Mouse (Mus musculus) layer of hippocampus, adult 2 months (tissue): ENCODE data around the gene Ttc4. TPM values are rescaled to one million over a fixed set of nuclear protein-coding genes. Genes with fewer than 3 reads are reported as not detected.

ENCODE experiments used
- DNase-seq, 2 experiments: peaks; one replicate each; pipeline ENCODE4 v3.0.0; 2022; ENCODE audit warnings: low spot score in 2 of 2
- H3K27ac ChIP-seq: fragments of 200-600 bp; 2 replicates; pipeline ENCODE4 v1.8.1; 2022
- H3K4me3 ChIP-seq: fragments of 200-600 bp; 2 replicates; pipeline ENCODE4 v1.8.1; 2022; ENCODE audit warnings: mild to moderate bottlenecking
- CTCF ChIP-seq: fragments of 200-600 bp; conservative IDR thresholded peaks from 2 replicates; pipeline ENCODE4 v1.8.1; 2022; ENCODE audit warnings: antibody characterized with exemption, mild to moderate bottlenecking, moderate library complexity
- total RNA-seq, 2 experiments: library from RNA; stranded (reverse); gene quantifications; 2 replicates each; pipeline ENCODE4 v1.2.3; 2021

Gene Ttc4
- total RNA-seq, 2 experiments from 2014 or later: 50.4 to 52.7 TPM

DNA sequence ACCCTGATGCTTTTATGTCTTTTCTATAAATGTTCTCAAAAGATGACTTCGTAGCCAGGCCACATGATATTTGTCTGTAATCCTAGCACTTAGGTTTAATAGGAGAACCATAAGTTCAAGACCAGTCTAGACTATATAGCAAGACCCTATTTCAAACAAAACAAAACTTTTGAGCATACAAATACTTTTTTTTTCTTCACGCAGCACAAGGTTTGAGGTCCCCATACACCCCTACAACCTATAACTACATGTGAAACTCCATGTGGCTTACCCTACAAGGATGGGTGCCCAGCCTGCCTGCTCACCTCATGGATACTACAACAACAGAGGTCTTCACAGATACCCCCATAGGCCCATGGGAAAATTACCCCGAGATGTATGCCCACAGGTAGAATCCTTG is 408 bp upstream of the Ttc4 start:
- TF ChIP-seq CTCF: no peak
- peak overlapping the region; percentile 95 for H3K4me3 ChIP-seq
- no peak overlapping the region for H3K27ac ChIP-seq
- no peak for DNase-seq

DNA sequence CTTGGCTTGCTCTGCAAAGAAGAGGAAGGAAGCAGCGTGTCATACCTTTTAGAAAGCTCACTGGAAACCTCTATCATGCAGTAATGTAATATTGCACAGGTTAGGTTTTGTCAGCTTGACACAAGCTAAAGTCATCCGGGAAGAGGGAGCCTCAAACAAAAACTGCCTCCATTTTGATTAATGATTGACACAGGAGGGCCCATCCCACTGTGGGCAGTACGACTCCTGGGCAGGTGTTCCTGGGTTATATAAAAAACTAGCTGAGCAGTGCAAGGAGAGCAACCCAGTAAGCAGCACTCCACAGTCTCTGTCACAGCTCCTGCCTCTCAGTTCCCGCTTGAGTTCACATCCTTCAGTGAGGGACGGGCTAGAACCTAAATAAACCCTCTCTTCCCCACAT is 2.0 kb downstream of the Ttc4 start:
- TF ChIP-seq CTCF: no peak
- H3K27ac ChIP-seq: no peak overlapping the region
- no peak overlapping the region for H3K4me3 ChIP-seq
- DNase-seq: no peak

DNA sequence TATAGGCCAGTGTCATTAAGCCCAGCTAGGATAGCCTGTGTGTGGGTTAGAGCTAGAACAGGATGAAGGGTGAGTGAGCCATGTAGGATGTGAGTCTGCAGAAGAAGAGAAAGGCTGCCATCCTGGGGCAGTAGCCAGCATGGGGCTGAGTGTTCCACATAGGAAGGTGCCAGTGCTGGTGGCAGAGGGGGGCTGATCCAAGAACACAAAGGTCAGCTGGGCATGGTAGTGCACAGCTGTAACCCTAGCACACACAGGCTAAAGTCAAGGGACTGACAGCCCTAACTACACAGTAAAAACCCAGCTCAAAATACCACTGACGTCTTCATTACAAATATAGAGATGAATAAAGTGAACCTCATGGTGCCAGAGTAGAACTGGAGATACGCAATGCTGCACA is 12.2 kb downstream of the Ttc4 start:
- TF ChIP-seq CTCF: no peak
- Histone ChIP-seq H3K27ac (peak overlapping the region; percentile 84; the same call in 1 of the 2 replicates), H3K4me3 (no peak overlapping the region)
- no peak for DNase-seq

DNA sequence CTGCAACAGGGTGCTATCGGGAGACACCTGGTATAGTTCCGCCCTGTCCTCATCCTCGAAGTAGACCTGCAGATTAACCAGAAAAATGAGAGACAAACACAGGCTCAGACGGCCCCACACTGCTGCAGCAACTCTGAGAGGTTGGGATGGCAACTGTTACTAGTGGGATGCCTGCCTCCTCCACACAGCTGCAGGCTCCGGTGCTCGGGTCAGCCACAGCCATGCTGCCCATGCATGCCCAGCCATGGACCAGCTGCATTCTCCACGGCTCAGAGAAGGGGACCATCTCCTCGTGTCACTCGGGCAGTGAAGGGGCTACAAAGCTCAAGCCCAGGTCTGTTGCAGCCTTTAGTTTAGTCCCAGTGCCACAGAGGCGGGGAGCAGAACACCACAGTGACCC is 13.1 kb downstream of the Ttc4 start:
- TF ChIP-seq CTCF: no peak
- H3K27ac ChIP-seq: peak overlapping the region; percentile 84
- H3K4me3 ChIP-seq: no peak overlapping the region
- no peak for DNase-seq

DNA sequence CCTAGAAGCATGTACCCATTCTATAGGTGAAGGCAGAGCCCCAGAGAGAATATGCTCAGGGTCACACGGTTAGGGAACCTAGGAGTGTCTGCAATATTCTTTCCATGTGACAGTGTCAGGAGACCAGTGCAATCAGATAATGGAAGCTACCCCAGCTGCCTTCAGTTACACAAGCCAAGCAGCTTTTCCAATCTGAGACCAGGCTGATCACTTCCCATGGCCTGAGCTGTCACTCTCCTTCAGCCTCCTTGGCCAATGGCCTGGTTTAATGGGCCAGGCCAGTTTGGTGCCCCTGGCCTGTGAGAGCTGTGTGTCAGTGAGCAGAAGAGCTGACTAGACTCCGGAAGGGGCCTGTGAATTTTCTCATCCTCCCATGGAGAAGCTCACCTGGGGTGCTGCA is 13.5 kb downstream of the Ttc4 start:
- peak overlapping the region; percentile 84 for H3K27ac ChIP-seq
- no peak for TF ChIP-seq CTCF
- H3K4me3 ChIP-seq: no peak overlapping the region
- no peak for DNase-seq

DNA sequence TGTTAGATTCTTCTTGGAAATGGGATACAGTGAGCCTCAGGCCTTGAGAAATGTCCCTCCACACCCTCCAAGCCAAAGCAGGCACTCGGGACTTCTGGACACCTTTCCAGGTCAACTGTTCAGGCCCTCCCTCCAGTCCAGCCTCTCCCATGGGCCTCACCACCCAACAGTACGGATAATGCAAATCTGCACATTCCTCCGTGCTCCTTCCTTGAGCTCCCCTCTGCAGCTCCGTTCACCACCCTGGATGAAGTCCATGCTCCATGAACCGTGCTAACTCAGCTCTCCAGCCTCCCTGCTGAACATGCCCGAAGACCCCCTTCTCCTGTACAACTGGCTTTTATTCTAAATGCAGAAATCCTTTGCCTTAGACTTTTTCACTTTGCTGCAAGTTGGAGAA is 14.0 kb downstream of the Ttc4 start:
- H3K27ac ChIP-seq: peak overlapping the region; percentile 84
- DNase-seq: no peak
- TF ChIP-seq CTCF: no peak
- no peak overlapping the region for H3K4me3 ChIP-seq

DNA sequence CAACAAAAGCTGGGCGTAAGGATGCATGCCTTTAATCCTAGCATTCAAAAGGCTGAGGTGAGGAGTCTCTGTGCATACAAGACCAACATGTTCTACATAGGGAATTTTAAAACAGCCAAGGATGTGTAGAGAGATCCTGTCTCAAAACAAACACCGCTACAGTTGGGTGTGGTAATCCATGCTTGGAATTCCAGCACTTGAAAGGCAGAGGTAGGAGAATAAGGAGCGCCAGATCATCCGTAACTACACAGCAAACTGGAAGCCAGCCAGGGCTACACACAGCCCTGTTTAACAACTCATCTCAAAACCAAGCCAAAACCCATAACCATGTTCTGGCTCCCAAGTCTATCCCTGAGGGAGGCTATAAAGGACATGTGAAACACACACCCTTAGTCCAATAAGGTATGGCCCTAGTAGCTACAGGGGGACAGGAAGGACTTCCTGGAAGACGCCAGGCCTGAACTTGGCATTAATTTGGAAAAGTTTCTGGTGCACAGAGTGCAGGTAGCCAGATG is 14.7 kb downstream of the Ttc4 start:
- no peak for TF ChIP-seq CTCF

DNA sequence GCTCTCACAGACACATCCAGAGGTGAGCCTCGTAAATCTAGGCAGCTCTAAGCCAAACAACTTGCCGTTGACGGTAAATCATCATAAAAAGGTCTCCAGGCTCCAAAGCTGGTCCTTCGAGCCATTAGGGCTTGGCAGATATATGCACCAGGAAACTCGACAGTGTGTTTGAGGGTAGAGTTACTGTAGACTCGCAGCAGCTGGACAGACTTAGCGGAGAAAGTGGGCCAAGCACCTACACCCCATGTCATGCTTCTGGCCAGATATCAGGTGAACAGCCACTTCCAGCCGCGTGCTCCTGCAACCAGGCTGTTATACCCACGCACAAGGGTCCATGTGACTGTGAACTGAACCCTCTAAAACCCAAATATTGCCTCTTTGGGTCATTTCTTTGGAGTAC is 23.1 kb downstream of the Ttc4 start:
- DNase-seq: no peak
- TF ChIP-seq CTCF: no peak
- Histone ChIP-seq H3K27ac (no peak overlapping the region), H3K4me3 (no peak overlapping the region)

More for the DNA sequence above, 14.7 kb downstream of the Ttc4 start:
- DNase-seq: no peak
- no peak overlapping the region for H3K27ac ChIP-seq
- no peak overlapping the region for H3K4me3 ChIP-seq

DNA sequence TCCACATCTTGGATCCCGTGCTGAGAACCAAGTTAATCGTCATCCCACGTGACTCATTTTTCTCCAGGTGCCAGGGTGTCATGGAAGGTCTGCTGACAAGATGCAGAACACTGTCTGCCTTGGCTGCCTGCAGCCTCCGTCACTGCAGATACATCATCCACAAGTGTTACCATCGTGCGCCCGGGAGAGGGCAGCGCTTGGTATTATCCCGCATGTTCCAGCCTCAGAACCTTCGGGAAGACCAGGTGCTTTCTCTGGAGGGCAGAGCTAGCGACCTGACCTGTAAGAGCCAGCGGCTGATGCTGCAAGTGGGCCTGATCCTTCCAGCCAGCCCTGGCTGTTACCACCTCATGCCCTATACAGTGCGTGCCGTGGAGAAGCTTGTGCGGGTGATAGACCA is 25.7 kb downstream of the Ttc4 start:
- H3K4me3 ChIP-seq: no peak overlapping the region
- TF ChIP-seq CTCF: no peak
- no peak for DNase-seq
- H3K27ac ChIP-seq: no peak overlapping the region

DNA sequence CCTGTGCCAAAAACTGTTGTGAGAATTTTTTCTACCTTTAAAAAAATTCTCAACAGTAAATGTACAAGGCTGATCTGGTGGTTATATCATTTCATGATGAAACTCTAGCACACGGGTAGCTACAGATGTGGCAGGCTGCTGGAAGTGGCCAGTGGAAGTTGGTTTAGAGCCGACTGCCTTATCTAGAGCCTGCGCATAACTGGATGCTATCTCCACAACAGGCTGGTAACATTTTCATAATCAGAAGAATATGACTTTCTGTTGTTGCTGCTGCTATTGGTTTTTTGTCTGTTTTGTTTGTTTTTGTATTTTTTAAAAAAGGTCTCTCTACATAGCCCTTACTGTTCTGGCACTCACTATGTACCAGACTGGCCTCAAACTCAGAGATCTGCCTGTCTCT is 26.2 kb downstream of the Ttc4 start:
- DNase-seq: no peak
- no peak overlapping the region for H3K4me3 ChIP-seq
- H3K27ac ChIP-seq: no peak overlapping the region
- no peak for TF ChIP-seq CTCF

DNA sequence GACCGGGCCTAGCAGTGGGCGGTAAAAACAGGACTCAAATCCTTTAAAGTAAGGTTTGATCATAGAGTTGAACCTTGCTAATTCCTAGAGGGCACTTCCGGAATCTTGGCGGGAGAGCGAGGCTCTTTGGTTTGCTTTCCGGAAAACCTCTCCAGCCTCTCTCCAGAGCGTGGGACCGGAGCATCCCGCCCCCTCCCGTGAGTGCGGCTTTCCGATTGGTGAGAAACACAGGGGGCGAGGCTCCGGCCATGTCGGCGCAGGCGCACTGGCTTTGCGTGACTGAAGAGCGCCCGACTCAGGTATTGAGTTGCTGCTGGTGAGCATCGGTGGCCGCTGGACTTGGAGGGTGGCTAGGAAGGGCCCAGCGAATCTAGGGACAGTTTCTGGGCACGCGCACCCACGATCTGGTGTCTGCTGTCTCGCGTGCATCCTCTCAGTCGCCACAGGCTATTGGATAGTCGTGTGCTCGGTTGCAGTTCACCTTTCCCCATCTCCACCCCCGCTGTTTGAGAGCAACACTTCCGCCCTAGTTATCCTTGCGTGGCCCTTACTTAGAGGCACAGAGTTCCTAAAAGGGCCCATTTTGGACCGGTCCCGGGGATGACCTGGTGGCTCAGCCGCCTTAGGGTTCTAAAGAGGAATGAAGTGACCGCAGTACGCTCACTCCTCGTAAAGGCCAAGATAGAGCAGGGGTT is 27.8 kb downstream of the Ttc4 start, which contains the start of gene Pars2:
Gene Pars2 (plus strand): TSS at position 237 of the 695 bp plus-strand sequence.
- no peak for TF ChIP-seq CTCF
- Histone ChIP-seq H3K4me3 (peak within 1 kb of the TSS; percentile 70), H3K27ac (peak within 1 kb of the TSS; percentile 90)
- peak; percentile 98 for DNase-seq

DNA sequence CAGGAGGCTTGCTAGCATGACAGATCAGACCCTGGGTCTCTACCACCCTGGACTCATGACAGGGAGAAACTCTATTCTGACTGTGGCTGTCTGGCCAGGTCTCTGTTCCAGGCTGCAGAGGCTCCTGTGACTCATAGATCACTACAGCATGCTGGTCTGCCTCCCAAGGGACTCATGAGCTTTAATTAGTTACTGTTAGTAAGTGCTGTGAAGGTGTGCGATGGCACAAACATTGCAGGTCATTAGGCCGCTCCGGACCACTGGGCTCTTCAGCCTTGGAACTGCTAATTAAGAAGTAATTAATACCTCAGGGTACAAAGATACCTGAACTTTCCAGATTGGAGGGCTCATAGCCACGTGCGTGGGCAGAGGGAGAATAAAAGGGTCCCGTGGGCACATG is 31.6 kb downstream of the Ttc4 start:
- no peak for TF ChIP-seq CTCF
- no peak for DNase-seq
- no peak overlapping the region for H3K27ac ChIP-seq

DNA sequence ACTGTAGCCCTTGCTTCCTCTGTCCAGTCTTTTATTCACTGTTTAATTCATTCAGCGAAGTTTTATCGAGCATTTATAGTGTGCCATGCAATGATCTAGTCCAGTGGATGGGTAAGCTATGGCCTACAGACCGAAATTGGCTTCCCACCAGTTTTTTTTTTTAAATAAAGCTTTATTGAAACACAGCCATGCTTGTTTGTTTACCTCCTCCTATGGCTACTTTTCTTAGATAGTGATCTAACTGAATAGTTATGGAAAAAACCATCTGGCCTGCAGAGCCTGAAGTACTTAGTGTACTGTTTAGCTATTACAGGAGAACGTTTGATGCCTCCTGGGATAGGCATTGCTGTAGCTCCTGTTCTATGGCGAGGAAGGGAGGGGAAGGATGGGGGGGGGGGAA is 32.9 kb downstream of the Ttc4 start:
- Histone ChIP-seq H3K4me3 (no peak overlapping the region), H3K27ac (no peak overlapping the region)
- no peak for TF ChIP-seq CTCF
- DNase-seq: no peak

More for the DNA sequence above, 31.6 kb downstream of the Ttc4 start:
- H3K4me3 ChIP-seq: no peak overlapping the region

DNA sequence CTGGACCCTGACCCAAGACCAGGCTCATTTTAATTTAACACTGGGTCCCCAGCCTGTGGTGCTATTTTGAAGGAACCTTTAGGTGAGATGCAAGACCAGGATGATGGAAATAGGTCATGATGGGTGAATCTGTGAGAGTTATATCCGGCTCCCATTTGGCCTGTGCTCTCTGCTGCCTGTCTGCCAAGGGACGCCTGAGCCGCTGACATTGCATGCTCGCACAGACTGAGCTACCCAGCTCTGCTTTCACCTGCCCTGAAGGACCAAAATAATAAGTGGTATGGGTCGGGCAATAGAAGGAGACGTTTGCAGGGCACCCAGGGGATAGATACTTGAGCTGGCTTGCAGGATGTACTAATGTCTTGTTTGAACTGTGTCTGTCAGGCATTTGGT is 34.5 kb downstream of the Ttc4 start:
- no peak for TF ChIP-seq CTCF
- Histone ChIP-seq H3K27ac (no peak overlapping the region), H3K4me3 (no peak overlapping the region)
- DNase-seq: no peak
